19 mouse cellular contexts compared by ENCODE assay signal in genomic region chr16:42574978-42575377, GRCm38 (mm10).
DNase-seq lines count a peak whose midpoint lies in the region; ATAC-seq lines count a peak whose summit lies in the region.
"Had no signal": no experiment of that assay in that cellular context is flagged by ENCODE, and none has a peak within 500 bp of the region (broad histone marks: within the 10 kb centered on the region; RNA-seq: fewer than 3 reads in every experiment).

No protein-coding gene starts in this region.

- H3K4me2 ChIP-seq in neural tube, embryonic 11.5 days (ENCODE audit: low read depth), result no peak overlapping the region
- H3K4me2 ChIP-seq in neural tube, embryonic 15.5 days, result no peak overlapping the region
- H3K4me2 ChIP-seq in forebrain, embryonic 15.5 days (replicated peaks), result no peak overlapping the region
- H3K4me2 ChIP-seq in intestine, embryonic 16.5 days (ENCODE audit: low read depth, low read length), result no peak overlapping the region
- H3K4me2 ChIP-seq in neural tube, embryonic 14.5 days (ENCODE audit: low read depth, low read length), result no peak overlapping the region
- H3K4me2 ChIP-seq: liver, embryonic 11.5 days had no signal

- 15% methylated on average over 1 of the region's 1 CpGs for WGBS in neural tube, embryonic 11.5 days
- 14% methylated on average over 1 of the region's 1 CpGs for WGBS in neural tube, embryonic 15.5 days
- WGBS in forebrain, embryonic 15.5 days, result 9% methylated on average over 1 of the region's 1 CpGs
- 29% methylated on average over 1 of the region's 1 CpGs for WGBS in intestine, embryonic 16.5 days
- WGBS in neural tube, embryonic 14.5 days, result 28% methylated on average over 1 of the region's 1 CpGs

- peaks cover 4% of the 10 kb centered on the region; the same call in 1 of the 2 replicates for H3K4me1 ChIP-seq in neural tube, embryonic 11.5 days (ENCODE audit: control insufficient read depth, insufficient read depth, low read length)
- H3K4me1 ChIP-seq in neural tube, embryonic 15.5 days, result peaks cover 11% of the 10 kb centered on the region
- H3K4me1 ChIP-seq in forebrain, embryonic 15.5 days, result peaks cover 12% of the 10 kb centered on the region
- no peaks in the 10 kb centered on the region for H3K4me1 ChIP-seq in intestine, embryonic 16.5 days (ENCODE audit: control insufficient read depth, insufficient read depth, low read length)
- peaks cover 8% of the 10 kb centered on the region for H3K4me1 ChIP-seq in neural tube, embryonic 14.5 days (ENCODE audit: control insufficient read depth, insufficient read depth, low read length)

- 0 out of 2 replicates have a peak, but pooled peaks have one; percentile 33 for ATAC-seq in neural tube, embryonic 11.5 days (ENCODE audit: insufficient read depth, low FRiP score, low TSS enrichment)
- no peak for ATAC-seq in neural tube, embryonic 15.5 days (ENCODE audit: low FRiP score)
- ATAC-seq in forebrain, embryonic 15.5 days (replicated peaks), result peak; percentile 17; the same call in 1 of the 2 replicates
- ATAC-seq in intestine, embryonic 16.5 days, result peak; percentile 53
- ATAC-seq in neural tube, embryonic 14.5 days (ENCODE audit: low read depth), result peak; percentile 19
- no peak for ATAC-seq in granulocyte monocyte progenitor cell, adult 5-6 weeks (replicated peaks; ENCODE audit: poor library complexity, severe bottlenecking)
- ATAC-seq in megakaryocyte, adult 5-6 weeks (ENCODE audit: poor library complexity, severe bottlenecking), result no peak
- no peak for ATAC-seq in frontal cortex, adult (ENCODE audit: low TSS enrichment)

- no peaks in the 10 kb centered on the region for H3K9me3 ChIP-seq in neural tube, embryonic 11.5 days (ENCODE audit: control insufficient read depth, low read length)
- no peaks in the 10 kb centered on the region for H3K9me3 ChIP-seq in neural tube, embryonic 15.5 days (replicated peaks)
- H3K9me3 ChIP-seq in forebrain, embryonic 15.5 days, result no peaks in the 10 kb centered on the region
- no peaks in the 10 kb centered on the region for H3K9me3 ChIP-seq in intestine, embryonic 16.5 days (ENCODE audit: control insufficient read depth, low read length)
- H3K9me3 ChIP-seq in neural tube, embryonic 14.5 days (ENCODE audit: control insufficient read depth, low read length), result no peaks in the 10 kb centered on the region
- H3K9me3 ChIP-seq: limb, embryonic 10.5 days had no signal

- H3K36me3 ChIP-seq in neural tube, embryonic 11.5 days (ENCODE audit: control insufficient read depth, insufficient read depth, low read length), result no peaks in the 10 kb centered on the region
- H3K36me3 ChIP-seq in neural tube, embryonic 15.5 days, result no peaks in the 10 kb centered on the region
- H3K36me3 ChIP-seq in forebrain, embryonic 15.5 days, result no peaks in the 10 kb centered on the region
- no peaks in the 10 kb centered on the region for H3K36me3 ChIP-seq in intestine, embryonic 16.5 days (ENCODE audit: control insufficient read depth, insufficient read depth, low read length)
- H3K36me3 ChIP-seq in neural tube, embryonic 14.5 days (ENCODE audit: control insufficient read depth, insufficient read depth, low read length), result no peaks in the 10 kb centered on the region
- H3K36me3 ChIP-seq: limb, embryonic 10.5 days had no signal

- no peaks in the 10 kb centered on the region for H3K27me3 ChIP-seq in neural tube, embryonic 11.5 days (ENCODE audit: control insufficient read depth, insufficient read depth, low read length)
- H3K27me3 ChIP-seq in neural tube, embryonic 15.5 days (replicated peaks), result no peaks in the 10 kb centered on the region
- H3K27me3 ChIP-seq in forebrain, embryonic 15.5 days, result no peaks in the 10 kb centered on the region
- H3K27me3 ChIP-seq in intestine, embryonic 16.5 days (replicated peaks; ENCODE audit: control insufficient read depth, insufficient read depth, low read length), result no peaks in the 10 kb centered on the region
- H3K27me3 ChIP-seq in neural tube, embryonic 14.5 days (ENCODE audit: control insufficient read depth, insufficient read depth, low read length), result no peaks in the 10 kb centered on the region

- peak overlapping the region; percentile 29; the same call in 1 of the 2 replicates for H3K27ac ChIP-seq in neural tube, embryonic 11.5 days (ENCODE audit: low read depth, low read length)
- no peak overlapping the region for H3K27ac ChIP-seq in neural tube, embryonic 15.5 days (replicated peaks)
- H3K27ac ChIP-seq in forebrain, embryonic 15.5 days (replicated peaks), result peak overlapping the region; percentile 59; the same call in 1 of the 2 replicates
- no peak overlapping the region for H3K27ac ChIP-seq in intestine, embryonic 16.5 days (ENCODE audit: low read length)
- no peak overlapping the region for H3K27ac ChIP-seq in neural tube, embryonic 14.5 days (ENCODE audit: low read depth, low read length)
- H3K27ac ChIP-seq: limb, embryonic 10.5 days; macrophage; stomach, postnatal 0 days had no signal

- H3K9ac ChIP-seq in neural tube, embryonic 11.5 days (ENCODE audit: low read length), result no peak overlapping the region
- no peak overlapping the region for H3K9ac ChIP-seq in neural tube, embryonic 15.5 days (replicated peaks)
- H3K9ac ChIP-seq in forebrain, embryonic 15.5 days (replicated peaks), result no peak overlapping the region
- H3K9ac ChIP-seq in intestine, embryonic 16.5 days (ENCODE audit: low read depth, low read length), result no peak overlapping the region
- H3K9ac ChIP-seq in neural tube, embryonic 14.5 days (replicated peaks; ENCODE audit: low read depth, low read length), result no peak overlapping the region

- DNase-seq in neural tube, embryonic 11.5 days (ENCODE audit: low spot score), result no peak
- DNase-seq: adrenal gland, postnatal 36 days; cerebellum, adult 2 months; heart, adult 18-20 months; heart, postnatal 4 days; kidney, adult 2 months; lung, adult 2 months; thymus, postnatal 14 days had no signal

- H3K4me3 ChIP-seq in neural tube, embryonic 11.5 days (ENCODE audit: low read depth, low read length), result no peak overlapping the region
- no peak overlapping the region for H3K4me3 ChIP-seq in neural tube, embryonic 15.5 days (replicated peaks)
- no peak overlapping the region for H3K4me3 ChIP-seq in forebrain, embryonic 15.5 days
- H3K4me3 ChIP-seq in intestine, embryonic 16.5 days (ENCODE audit: low read length), result no peak overlapping the region
- no peak overlapping the region for H3K4me3 ChIP-seq in neural tube, embryonic 14.5 days (ENCODE audit: low read depth, low read length)
- H3K4me3 ChIP-seq: limb, embryonic 10.5 days had no signal

Comparison
In these comparisons a context has a peak if more than half of its experiments do, and no peak if none do; other contexts are left out.
1. ATAC-seq: peak in neural tube, embryonic 11.5 days (single experiment), forebrain, embryonic 15.5 days (single experiment), intestine, embryonic 16.5 days (single experiment) and neural tube, embryonic 14.5 days (single experiment); none in neural tube, embryonic 15.5 days (single experiment), granulocyte monocyte progenitor cell, adult 5-6 weeks (single experiment), megakaryocyte, adult 5-6 weeks (single experiment) and frontal cortex, adult (single experiment).
2. H3K27ac ChIP-seq: peak in neural tube, embryonic 11.5 days (single experiment) and forebrain, embryonic 15.5 days (single experiment); none in neural tube, embryonic 15.5 days (single experiment), intestine, embryonic 16.5 days (single experiment) and neural tube, embryonic 14.5 days (single experiment).